Mouse (Mus musculus): ENCODE results near the gene Commd7. TPM values are rescaled to one million over a fixed set of nuclear protein-coding genes. Genes with fewer than 3 reads are reported as not detected.
"Not testable (repeated sequence)": the region's sequence is repeated elsewhere in the genome, so short reads cannot be mapped to it uniquely, and the experiment has no call there.

Commd7 gene
- polyA plus RNA-seq (2012; rRNA removed), result 17.0 and 19.3 TPM in 2 replicates

DNA sequence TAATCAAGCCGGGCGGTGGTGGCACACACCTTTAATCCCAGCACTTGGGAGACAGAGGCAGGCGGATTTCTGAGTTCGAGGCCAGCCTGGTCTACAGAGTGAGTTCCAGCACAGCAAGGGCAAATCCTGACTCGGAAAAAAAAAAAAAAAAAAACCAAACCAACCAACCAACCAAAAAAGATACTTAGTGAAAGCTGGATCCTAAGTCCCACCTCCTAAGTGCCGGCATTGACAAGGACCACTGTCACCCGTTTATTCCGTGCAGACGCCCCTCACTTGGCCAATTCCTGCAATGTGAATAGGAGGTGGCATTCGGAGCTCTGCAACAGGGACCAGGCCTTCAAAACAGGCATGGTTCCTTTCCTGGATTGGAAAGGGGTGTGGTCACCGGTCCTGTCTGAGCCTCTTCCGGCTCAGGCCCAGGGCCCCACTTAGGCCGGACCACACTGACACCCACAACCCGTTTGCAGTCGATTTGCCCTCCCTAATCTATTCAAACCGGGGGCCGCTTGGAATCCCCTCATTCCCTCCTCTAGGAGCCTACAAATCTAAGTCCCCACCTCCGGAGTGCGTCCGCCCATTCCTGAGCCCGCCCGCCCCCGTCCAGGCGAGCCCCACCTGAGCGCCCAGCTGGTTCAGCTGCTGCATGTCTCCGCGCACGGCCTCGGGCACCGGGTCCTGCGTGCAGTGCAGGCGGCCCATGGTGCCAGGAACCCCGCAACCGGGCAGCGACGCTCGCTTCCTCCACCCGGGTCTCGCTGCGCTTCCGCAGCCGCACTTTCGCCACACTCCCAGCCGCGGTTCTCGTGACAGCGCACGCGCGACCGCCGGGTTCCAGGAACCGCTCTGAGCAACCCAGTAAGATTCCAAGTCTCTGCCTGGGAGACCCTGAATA lies at the start of gene Commd7:
Gene Commd7, minus strand, starts transcription at position 806 of the 895 bp plus-strand sequence.
- DNase-seq (ENCODE audit: low read depth), result no peak

DNA sequence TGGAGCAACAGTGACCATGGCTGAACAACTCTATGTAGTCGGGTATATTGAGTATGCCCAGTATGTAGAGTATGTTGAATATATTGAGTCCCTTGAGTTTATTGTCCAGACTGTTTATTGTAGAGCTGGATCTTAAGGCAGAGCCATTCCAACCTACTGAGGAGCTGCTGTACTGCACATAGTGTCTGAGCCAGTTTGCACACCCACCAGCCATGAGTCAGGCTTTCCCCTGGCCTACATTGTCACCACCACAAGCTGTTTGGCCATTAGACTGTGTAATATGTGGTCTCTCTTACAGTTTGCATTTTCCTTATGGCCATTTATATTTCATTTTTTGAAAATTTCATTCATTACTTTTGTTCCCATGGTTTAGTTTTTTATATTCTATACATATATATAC lies 47.4 kb upstream of the Commd7 start:
- DNase-seq (ENCODE audit: low read depth), result no peak

DNA sequence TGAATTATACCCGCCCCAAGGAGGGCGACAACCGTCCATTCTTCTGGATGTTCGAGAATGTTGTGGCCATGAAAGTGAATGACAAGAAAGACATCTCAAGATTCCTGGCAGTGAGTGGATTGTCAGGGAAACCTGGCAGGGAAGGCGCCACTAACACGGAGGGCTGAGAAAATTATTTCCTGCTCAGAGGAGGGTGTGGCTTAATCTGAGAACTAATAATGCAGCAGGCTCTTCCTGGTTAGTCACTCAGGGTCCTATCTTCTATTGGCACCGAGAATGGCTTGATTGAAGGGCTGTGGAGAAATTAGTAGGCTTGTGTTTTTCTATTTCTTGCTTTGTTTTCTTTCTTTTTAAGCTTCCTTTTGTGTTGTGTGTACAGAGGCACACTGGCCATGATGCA lies 45.0 kb upstream of the Commd7 start:
- DNase-seq (ENCODE audit: low read depth), result no peak

DNA sequence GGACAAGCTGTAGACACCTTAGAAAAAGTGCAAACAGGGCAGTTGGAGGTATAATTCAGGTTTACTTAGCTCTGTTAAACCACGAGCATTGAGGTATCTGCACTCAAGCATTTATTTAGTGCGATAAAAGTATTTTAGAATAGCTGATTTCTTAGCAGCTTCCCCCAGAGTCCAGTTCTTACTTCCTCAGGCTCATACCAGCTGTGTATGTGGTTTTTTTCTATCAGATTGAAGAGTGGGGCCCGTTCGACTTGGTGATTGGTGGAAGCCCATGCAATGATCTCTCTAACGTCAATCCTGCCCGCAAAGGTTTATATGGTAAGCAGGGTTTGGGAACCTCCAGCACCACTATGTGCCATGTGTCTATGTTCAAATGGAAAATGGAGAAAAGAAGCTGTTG lies 44.4 kb upstream of the Commd7 start:
- no peak for DNase-seq (ENCODE audit: low read depth)

DNA sequence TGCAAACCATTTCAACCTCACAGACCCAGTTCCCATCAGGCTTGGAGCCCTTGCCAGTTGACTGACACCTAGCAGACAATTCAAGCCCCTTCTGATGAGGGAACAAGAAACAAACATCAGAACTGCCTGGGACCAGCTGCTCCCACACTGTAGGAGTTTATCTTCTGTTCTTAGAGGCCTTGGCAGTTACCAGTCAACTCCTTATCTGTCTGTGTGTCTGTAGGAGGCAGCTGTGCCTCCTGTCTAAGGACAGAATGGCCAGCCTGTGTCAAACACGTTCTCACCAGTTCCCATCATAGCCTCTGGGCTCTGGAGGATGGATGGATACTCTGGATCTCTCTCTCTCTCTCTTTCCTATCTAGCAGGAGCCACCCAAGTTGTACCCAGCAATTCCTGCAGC lies 42.8 kb upstream of the Commd7 start:
- DNase-seq (ENCODE audit: low read depth), result not testable (repeated sequence)

DNA sequence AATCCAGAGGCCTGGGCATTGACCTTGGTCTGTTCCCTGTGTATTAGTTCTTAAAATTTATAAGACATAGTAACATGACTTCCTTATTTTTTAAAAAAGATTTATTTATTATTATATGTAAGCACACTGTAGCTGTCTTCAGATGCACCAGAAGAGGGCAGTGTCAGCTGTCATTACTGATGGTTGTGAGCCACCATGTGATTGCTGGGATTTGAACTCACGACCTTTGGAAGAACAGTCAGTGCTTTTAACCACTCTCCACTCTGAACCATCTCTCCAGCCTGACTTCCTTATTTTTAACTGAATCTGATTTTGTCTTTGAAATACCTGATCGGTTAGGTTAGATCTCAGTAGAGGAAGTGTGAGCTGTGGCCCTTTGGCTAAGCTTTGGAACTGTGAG lies 40.0 kb upstream of the Commd7 start:
- no peak for DNase-seq (ENCODE audit: low read depth)

DNA sequence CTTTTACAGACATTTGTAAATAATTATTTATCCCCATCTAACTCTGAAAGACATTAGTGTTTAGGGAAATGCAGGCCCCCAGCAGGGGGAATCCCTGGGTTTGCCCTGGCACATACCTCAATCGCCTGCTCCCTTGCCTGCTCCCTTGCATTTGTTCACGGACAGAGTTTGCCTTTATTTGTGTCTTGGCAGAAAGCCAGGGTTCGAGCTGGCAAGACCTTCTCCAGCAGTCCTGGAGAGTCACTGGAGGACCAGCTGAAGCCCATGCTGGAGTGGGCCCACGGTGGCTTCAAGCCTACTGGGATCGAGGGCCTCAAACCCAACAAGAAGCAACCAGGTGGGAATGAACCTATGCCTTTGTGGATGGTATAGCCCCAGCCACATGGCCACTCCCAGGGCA lies 37.5 kb upstream of the Commd7 start:
- DNase-seq (ENCODE audit: low read depth), result no peak

DNA sequence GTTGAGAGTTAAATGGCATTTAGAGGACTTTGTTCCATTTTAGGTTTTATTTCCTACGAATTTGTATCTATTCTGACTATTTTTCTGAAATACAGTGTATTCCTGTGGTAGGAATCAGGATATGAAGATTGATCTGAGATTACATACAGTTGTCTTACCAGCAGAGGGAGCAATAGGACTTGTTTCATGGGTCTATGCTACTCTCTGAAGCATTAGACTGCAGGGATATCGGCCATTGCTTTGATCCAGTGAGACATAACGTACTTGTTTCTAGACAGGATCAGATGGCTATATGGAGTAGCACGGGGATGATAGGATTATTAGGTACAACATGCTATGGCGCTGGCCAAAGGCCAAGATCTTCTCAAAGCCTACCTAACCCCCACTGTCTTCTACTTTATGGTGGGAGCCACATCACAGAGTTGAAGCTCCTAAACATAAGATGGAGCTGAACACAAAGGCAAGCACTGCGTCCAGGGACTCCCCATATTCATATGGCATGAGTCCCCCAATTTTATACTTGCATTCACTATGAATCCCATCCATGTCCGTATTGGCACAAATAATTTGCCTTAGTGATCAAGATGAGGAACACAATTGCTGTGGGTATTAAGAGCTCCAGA lies 36.3 kb upstream of the Commd7 start:
- DNase-seq (ENCODE audit: low read depth), result no peak

DNA sequence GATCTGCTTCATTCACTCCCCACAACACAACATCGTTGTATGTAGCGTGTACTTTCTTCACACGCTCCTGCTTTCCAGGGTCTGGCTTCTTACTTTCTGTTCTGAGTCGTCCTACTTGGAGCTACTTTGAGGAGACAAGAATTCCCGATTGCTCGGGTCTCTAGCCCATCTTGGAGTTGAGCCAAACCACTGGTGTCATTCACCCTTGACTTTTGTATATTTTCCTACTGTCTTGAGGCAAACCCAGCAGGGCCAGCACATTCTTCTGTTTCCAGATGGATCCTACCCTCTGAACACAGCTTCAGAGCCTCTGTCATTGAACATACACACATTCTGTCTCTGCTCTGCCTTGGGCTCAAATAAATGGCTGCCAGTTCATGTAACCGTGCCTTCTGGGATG lies 32.8 kb upstream of the Commd7 start:
- no peak for DNase-seq (ENCODE audit: low read depth)

DNA sequence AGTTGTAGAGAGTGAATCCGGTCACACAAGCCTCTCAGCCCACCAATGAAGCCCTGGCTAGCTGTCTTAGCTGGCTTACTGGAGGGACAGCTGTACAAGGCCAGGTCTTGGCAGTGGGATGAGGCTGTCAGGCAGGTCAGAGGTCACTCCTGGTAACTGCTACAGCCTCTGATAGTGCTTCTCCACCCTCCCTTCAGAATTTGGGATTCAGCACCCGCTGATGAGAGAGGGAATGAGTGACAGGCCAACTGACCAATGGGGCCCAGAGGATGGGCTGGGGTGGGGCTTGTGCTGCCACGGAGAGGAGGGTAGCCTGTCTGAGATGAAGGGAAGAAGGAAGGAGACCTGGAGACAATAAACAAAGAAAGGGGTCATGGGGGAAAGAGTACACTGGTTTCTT lies 28.0 kb upstream of the Commd7 start:
- no peak for DNase-seq (ENCODE audit: low read depth)

DNA sequence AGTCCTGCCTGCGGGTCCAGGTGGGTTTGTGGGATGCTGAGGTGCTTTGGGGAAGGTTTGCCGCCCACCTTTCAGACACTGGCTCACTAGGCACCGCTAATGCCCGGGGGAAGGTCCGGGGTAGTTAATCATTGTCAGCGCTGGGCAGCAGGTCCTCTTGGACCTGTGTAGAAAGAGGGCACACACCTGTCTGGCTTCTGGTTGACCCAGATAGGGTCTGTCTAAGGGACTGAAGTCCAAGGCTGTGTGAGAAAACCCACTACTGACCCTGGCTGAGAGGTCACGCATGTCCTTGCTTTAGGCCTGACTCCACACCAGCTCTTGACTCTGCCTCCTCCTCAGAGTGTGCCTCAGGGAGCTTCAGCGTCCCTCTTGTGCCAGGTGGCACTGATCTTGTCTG lies 25.1 kb upstream of the Commd7 start:
- DNase-seq (ENCODE audit: low read depth), result not testable (repeated sequence)

DNA sequence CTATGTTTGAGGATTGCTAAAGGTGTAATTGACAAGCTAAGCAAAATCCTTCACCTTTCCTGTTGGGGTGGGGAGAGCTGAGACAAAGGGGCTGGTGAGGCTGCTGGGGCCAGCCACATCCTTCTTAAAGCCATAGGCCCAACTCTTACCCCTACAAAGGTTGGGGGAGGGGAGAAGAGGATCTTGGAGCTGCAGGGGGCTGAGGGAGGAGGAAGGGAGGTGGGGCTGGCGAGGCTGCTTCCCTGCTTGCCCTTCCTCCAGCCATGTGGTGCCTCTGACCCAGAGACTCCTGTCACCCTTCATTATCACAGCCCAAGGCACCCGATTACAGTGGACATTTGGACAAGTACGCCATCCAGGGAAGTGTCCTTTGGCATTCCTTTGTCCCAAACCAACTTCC lies 19.1 kb upstream of the Commd7 start:
- DNase-seq (ENCODE audit: low read depth), result no peak

DNA sequence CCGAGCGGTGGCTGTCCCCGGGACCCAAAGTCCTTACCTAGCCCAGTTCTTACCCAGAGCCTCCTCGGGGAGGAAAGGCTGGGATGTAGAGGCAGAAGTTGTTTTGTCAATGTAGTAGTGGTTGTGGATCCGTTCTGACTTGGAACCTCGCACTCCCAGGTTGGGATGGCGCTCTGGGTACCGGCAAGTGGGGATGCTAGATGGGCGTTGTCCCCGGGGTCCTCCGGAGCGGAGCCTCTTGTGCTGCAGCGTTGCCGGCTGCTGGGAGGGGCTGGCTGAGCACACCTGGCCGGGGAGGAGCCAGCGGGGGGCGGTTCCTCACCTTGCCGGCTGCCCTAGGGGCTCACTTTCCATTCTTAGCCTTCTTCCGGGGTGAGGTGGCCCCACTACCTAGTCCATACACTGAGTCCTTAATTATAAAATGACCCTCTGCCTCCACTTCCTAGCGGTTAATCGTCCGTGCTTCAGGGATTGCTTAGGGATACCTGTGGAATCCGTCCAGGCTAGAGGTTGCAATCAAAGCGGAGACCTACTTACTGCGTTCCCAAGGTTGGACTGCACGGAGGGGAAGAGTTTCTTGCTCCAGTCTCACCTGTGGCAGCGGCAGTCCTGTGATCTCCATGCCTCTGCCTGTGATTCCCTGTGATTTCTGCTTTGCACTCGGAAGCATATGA lies 17.6 kb upstream of the Commd7 start:
- DNase-seq (ENCODE audit: low read depth), result no peak

DNA sequence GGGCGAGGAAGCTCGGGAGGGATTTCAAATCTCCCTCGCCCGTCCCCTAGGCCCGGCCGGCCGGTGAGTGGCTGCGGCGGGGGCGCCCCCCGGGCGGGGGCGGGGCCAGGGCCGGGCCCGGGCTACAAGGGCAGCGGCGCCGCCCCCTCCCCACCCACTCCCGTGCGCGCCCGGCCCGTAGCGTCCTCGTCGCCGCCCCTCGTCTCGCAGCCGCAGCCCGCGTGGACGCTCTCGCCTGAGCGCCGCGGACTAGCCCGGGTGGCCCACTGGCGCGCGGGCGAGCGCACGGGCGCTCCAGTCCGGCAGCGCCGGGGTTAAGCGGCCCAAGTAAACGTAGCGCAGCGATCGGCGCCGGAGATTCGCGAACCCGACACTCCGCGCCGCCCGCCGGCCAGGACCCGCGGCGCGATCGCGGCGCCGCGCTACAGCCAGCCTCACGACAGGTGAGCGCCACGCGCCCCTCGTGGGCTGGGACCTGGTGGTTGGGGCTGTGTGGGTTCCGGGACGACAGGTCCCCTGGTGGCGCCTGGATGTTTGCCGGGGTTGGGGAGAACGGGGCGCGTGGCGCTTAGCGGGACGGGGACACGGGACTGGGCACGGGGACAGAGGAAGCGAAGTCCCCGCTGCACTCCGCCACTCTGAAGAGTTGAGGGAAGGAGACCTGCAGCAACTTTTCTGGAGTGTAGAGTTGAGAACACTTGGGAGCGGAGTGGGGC lies 16.9 kb upstream of the Commd7 start, which contains the start of gene Dnmt3b:
Gene Dnmt3b, plus strand, starts transcription at position 153 of the 716 bp plus-strand sequence.
- DNase-seq (ENCODE audit: low read depth), result no peak

DNA sequence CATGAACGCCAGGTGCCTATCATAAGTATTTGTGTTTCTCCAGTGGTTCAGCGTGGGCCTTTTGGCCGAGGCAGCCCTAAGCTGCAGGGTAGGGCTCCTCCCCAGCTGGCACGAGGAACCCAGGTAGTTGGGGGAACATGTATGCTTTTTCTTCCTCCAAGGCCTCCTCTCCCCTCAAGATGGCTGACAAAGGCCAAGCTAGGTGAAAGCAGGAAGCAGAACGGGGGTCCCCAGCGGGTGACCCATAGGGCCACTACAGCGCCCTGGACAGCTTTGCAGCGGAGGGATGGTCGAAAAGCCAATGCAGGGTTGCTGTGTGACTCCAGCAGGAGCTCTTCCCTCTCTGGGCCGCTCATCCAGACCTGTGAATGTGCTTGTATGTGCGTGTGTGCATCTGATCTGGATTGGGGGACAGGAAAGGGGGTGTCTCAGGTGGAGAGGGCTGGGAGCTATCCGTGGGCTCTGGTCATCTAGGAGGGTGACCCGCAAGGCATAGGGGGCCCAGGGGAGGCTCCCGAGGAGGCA lies 16.3 kb upstream of the Commd7 start:
- DNase-seq (ENCODE audit: low read depth), result no peak

DNA sequence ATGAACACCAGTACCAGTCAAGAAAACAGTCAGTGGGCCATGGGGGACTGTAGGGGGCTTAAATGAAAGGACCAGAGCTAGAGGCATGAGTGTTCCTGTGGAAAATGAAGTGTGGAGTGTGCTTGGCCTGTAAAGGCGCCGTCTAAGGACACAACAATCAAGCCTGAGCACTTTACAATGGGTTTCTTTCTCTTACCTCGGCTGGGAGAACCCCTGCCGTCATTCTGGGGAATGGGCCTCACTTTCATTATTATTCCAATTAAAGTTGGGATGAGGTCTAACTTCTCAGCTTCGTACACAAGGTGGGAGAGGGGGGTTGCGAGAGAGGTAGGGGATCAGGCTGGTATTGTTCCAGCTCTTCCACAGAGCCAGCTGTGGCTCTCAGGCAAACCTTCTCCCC lies 10.4 kb upstream of the Commd7 start:
- no peak for DNase-seq (ENCODE audit: low read depth)

DNA sequence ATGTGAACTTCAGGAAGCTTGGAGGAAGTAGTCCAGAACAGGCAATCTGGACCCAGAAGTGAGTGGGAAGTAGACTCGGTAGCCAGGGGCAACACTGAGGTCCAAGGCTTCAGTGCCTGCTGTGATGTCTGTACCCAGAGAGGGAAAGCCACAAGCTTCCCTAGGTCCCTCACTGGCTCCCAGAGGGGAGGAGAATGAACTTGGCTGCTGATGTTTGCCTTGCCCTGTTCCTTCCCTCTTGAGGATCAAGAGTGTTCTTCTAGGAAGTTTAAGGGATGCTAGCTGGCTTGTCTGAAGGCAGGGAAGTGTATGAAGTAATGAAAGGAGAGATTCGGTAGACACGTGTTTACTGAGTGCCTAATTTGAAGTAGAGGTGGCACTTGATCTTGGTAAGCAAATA lies 9.9 kb upstream of the Commd7 start:
- DNase-seq (ENCODE audit: low read depth), result no peak

DNA sequence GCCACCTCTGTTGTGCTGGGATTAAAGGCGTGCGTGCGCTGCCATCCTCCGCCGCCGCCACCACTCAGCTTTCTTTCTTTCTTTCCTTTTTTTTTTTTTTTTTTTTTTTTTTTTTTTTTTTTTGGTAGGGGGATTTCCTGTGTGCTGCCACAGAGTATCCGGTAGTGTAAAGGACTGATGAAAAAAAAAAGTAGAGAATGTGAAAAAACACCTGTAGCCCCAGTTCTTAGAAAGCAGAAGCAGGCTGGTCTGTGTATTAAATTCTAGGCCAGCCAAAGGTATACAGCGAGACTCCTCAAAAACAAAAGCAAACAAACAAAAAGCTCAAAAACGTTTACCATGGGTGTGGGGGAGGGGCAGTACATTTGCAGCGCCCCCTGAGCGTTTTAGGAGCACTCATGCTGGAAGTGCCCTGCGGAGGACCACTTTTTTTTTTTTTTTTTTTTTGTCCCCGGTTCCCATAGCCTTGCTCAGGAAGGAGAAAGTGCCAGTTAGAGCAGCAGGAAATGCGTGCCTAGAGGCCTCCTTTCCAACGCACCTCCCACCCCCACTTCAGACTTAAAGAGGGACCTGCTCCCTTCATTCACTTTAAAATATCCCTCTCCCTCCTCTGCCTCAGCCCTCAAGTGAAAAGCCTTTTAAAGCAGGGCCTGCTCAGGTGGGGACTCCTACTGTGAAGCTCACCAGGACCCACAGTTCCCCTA lies 6.5 kb upstream of the Commd7 start:
- no peak for DNase-seq (ENCODE audit: low read depth)

DNA sequence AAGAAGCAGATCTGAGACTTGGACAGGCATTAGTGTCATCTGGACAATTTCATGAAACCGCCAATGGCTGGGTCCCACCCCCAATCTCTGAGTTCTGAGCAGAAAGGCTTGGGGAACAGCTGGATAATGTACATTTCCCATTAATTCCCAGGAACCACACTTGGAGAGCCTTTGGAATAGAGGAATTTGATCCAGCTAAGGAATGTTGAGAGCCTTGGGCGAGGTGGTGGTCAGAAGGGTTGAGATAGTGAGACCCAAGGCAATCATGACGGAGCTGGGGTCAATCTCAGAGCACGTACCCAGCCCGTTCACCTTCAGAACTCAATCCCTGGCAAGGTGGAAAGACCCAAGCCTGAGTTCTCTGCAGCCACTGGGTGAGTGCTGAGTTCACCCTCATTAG lies 678 bp upstream of the Commd7 start:
- DNase-seq (ENCODE audit: low read depth), result no peak

DNA sequence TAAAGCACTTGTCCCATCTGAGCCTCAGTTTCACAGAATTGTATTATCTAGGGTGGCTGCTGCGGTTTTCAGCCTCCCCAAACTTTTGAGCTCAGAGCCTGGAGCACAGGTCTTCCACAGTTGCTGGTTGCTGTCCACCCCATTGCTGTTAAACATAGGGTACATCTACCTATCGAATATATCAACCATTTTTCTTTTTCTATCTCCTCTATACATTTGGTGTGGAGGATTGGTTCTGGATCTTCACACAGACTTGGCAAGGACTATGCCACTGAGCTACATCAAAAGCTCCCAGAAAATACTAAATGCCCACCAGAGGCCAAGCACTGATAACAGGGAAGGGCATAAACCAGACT lies 268 bp upstream of the Commd7 start:
- DNase-seq (ENCODE audit: low read depth), result no peak

DNA sequence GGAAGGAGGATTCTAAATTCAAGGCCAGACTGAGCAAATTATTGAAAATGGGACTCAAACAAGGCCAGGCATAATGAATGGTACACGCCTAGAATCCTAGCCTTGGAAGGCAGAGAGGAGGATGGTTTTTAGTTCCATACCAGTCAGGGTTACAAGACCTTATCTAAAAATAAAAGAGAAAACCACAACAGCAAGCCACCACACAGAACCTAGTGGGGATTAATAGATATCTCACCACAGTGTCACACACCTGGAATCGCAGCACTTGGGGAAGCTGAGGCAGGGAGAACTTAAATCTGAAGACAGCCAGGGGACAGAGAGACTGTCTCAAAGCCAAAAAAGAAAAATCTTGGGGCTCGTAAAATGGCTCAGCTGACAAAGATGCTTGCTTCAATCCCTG lies 1.6 kb downstream of the Commd7 start:
- DNase-seq (ENCODE audit: low read depth), result no peak
